Mouse (Mus musculus) hematopoietic stem cell, adult 5-6 weeks (primary cell): ENCODE measurements around the gene Lgals7. TPM values are rescaled to one million over a fixed set of nuclear protein-coding genes. Genes with fewer than 3 reads are reported as not detected.

ENCODE experiments used
- ATAC-seq, 2 experiments: fragments of 125-278 bp in 1 of 2; replicated peaks in 1 of 2; 2 replicates each; pipeline ENCODE4 v1.8.0; 2016 to 2017; ENCODE audit warnings: inconsistent platforms in 2 of 2, mild to moderate bottlenecking in 2 of 2, moderate number of reproducible peaks in 2 of 2, low read depth in 1 of 2, moderate TSS enrichment in 1 of 2; ENCODE audit not compliant: low FRiP score in 2 of 2, poor library complexity in 2 of 2, severe bottlenecking in 2 of 2, insufficient read depth in 1 of 2, low TSS enrichment in 1 of 2
- total RNA-seq: library from RNA; stranded (forward); fragments of 172-1452, 232-1000 nt; gene quantifications from 2 replicates; pipeline ENCODE4 v1.2.3, GENCODE M21; 2017

The Lgals7 gene
- total RNA-seq, 1 experiment from 2014 or later = not detected

DNA sequence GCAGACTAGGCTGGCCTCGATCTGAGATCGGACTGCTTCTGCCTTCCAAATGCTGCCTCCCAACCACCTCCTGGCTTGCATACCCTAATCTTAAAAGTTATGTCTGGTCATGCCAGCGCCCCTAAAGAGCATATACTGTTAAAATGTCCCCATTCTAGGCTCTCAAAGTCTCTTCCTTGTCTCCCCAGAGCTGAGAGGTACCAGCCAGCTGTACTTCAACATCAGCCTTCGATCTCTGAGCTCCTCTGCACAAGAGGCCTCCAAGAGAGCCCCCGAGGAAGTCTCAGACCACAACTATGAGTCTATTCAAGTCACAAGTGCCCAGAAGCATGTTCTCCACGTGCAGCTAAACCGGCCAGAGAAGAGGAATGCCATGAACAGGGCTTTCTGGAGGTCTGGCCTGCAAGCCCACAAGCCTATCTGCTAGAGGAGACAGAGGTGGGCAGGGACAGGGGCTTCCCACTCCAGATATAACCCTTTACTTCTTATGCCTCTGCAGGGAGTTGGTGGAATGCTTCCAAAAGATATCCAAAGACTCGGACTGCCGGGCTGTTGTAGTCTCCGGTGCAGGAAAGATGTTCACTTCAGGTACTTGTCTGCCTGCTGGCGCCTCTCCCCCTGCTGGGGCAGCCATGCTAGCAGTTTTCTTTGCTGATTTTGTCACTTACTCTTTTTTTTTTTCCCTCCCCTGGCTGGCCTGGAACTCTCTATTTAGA lies 37.8 kb upstream of the Lgals7 start:
- ATAC-seq = 0 out of 4 replicates have a peak, but pooled peaks of 1 of the 2 experiments have one; percentile 9

DNA sequence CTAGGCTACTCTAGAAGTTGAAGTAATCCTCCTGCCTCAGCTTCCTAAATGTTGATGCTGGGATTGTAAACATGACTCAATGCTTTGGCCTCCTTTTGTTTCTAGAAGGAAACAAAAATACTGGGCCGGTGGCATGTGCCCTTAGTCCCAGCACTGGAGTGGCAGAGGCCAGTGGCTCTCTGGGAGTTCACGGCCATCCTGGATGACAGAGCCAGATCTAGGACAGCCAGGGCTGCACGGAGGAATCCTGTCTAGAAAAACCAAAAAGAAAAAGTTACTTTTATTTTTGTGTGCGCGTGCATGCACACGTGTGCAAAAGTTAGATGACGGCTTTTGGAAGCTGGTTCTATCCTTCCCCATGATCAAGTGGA lies 37.3 kb upstream of the Lgals7 start:
- no peak for ATAC-seq

DNA sequence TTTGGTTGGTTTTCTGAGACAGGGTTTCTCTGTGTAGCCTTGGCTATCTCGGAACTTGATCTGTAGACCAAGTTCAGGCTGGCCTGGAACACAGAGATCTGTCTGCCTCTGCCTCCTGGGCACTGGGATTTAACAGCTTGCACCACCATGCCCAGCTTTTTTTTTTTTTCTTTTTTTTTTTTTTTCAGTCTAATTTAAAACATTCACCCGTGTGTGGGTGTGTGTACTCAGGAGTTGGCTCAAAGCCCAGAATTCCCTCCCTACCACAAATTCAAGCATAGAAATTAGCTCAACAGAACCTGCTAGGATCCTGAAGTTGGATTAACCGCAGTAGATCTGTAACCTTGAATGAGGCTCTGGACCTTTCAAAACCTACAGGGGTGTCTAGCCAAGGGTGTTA lies 36.3 kb upstream of the Lgals7 start:
- no peak for ATAC-seq

DNA sequence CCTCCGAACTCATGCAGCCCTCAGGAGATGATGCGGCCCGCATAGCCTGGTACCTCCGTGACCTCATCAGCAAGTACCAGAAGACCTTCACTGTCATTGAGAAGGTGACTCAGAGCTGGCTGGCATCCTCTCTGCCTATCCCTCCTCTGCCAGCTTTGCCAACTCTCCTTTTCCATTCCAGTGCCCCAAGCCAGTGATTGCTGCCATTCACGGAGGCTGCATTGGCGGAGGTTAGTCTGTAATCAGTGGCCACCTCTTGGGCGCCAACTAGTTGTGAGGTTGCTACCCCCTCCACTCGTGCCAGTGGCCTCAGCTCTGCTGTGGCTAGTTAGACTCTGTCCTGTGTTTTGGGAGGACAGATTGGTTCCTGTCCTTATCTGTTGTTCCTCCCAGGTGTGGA lies 33.8 kb upstream of the Lgals7 start:
- ATAC-seq = no peak

DNA sequence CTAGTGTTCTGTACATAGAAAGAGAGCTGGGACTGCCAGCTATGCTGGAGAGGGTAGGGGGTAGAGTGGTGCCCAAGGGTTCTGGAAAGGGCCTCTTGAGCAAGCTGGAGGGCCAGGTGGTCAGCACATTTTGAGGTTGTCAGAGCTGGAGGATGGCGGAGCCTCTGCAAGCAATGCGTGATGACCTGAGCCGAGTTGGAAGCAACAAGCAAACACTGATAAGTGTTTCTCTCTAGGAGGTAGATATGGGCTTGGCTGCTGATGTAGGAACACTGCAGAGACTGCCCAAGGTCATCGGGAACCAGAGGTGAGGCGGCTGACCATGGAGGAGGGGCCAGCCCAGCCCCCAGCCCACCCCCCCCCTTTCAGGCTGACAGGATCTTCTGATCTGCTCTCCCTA lies 32.7 kb upstream of the Lgals7 start:
- ATAC-seq = no peak

DNA sequence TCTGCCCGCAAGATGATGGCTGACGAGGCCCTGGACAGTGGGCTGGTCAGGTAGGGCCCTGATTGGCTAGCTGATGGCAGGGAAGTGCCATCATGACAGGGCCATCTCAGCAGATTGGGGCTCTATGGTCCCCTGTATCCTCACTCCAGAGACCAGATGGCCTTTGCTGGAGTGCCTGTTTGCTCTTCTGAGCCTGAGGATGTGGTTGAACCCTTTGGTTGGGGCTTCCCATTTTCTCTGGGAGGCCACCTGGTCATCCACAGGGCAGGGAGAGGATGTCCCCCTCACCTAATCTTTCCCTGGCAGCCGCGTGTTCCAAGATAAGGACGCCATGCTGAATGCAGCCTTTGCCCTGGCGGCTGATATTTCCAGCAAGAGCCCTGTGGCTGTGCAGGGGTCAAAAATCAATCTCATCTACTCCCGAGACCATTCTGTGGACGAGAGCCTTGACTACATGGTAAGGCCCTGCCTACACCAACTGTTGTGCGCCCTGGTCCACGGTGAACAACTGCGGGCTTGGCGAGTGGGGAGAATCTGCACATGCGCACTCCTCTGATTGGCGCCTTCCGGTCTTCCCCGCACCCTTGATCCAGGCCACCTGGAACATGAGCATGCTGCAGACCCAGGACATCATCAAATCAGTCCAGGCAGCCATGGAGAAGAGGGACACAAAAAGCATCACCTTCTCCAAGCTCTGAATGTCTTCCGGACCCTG lies 32.1 kb upstream of the Lgals7 start:
- ATAC-seq = peak; percentile 4 to 14; a peak in 1 of 4 replicates

DNA sequence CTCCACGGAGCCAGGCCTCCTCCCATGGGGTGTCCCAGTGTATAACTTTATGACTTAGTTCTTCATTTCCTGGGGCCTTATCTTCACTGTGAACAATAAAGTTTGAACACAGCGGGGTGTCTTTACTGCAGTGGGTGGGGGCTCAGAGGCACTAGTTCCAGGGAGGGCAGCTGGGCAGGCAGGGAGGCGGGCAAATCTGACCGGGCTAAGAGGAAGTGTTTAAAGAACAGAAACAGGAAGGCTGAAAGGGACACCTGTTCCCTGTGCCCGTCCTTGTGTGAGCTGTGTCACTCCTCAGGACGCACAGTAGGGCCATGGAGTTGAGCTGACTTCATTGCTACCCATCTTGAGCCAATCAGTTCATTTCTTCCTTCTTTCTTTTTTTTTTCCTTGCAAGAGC lies 31.5 kb upstream of the Lgals7 start:
- ATAC-seq = peak; percentile 34 to 53; a peak in 3 of 4 replicates

DNA sequence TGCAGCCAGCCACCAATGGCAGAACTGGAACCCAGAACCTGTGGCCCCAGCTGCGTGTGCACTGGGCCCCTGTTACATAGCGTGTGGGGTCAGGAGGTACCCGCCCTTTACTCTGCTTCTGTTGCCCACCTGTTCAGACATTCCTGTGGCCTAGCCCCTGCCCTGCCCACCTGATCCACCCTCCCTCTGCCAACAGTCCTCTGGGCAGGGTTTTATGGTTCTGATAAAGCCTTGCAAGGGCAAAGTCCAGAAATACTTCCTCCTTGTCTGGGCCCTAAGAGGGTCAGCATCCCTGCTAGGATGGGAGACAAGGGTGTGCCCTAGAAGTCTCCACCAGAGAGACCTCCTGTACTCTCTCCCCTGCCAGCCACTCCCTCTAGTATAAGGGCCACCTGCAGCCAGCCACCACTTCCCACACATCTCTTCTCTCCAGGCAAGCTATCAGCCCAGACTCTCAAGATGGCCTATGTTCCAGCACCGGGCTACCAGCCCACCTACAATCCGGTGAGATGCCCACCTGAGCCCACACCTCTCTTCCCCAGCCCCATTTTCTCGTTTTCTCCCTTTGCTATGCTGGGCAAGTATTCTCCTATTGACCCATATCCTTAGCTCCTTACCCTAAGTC lies 29.8 kb upstream of the Lgals7 start, which contains the start of gene Lgals4:
Gene Lgals4 (plus strand): TSS at position 132 of the 625 bp plus-strand sequence.
- ATAC-seq = no peak

DNA sequence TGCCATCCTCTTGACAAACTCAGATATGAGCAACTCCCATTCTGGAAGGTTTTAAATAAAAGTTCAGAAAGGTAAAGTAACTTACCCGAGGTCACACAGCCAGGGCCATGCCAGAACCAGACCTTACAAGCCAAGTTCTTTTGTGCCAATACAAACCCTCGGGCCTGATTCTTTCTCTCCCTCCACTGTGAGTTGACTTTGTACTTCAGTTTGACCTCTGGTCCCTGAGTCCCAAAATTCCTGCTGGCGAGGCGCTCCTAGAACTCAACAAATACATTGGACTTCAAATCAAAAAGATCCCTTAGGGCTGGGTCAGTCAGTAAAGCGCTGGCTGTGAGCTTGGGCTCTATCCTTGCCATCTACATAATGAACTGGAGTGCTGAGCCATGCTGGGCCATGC lies 26.7 kb upstream of the Lgals7 start:
- no peak for ATAC-seq

DNA sequence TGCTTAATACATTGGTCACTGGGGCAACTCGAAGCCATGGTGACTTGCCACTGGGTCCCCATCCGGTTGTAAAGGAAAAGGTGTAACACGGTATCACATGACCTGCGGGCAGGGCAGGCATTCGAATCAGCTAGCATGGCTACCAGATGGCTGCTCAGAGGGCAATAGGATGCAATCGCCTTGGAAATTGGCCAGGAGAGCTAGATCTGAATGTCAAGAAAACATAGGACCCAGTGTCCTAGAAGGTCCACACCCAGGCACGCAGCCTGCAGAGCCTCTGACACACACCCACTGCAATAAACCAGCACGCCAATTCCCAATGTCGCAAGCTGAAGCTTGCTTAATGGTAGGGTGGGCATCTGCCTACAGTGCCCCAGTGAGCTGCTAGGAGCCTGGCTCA lies 25.3 kb upstream of the Lgals7 start:
- peak in 1 of 2 experiments; percentile 63; a peak in 2 of 4 replicates for ATAC-seq

DNA sequence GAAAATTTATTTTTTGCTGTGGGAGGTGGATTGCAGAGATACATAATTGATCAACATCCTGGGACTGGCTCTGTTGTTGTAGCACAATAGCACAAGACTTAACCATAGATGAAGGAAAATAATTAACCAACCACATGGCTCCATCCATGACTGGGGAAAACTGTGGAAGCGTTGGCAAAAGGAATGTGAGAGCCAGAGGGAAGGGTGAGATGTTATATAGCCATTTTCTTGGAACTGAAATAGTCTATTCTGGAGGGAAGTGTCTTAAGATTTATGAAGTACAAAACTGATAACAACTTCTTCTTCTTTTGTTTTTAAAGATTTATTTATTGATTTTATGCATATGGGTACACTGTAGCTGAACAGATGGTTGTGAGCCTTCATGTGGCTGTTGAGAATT lies 16.4 kb upstream of the Lgals7 start:
- no peak for ATAC-seq

DNA sequence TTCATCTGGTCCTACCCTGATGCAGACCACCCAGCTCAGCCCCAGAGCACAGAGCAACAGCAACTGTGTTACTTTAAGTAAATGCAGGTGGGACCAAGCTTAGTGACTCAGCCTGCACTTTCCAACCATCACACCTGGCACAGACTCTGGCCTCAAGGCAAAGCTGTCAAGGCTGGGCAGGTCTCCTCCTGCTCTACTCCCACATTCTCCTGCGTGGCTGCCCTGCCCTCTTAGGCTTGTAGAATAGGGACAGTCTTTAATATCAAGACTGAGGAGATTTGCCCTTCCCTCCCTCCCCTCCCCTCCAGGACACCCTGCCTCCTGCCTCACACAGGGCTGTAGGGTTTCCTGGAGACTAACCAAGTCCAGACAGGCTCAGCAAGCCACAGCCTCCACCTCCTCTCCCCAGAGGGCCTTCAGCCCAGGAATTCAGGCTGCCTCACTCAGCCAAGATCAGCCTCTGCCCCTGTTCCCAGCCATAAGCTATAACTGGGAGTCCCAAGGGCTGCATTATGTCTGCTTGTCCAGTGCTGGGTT lies 13.9 kb upstream of the Lgals7 start:
- ATAC-seq = no peak

DNA sequence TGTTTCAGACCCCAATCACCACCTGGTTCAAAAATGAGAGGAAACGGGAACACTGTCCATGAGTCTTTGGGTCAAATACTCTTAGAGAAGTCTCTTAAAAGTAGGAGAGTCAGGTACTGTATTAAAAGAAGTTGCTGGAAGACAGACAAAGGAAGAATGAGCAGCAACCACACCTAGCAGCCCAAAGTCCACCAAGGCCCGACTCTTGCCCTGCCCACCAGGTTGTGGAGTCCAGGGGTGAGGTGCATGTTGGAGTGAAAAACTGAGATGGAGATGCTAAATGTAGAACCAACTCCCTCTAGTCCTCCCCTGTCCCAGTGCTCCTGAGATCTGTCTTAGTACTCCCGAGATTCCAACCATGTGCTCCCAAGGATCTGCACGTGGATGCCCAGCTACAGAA lies 13.0 kb upstream of the Lgals7 start:
- no peak for ATAC-seq

DNA sequence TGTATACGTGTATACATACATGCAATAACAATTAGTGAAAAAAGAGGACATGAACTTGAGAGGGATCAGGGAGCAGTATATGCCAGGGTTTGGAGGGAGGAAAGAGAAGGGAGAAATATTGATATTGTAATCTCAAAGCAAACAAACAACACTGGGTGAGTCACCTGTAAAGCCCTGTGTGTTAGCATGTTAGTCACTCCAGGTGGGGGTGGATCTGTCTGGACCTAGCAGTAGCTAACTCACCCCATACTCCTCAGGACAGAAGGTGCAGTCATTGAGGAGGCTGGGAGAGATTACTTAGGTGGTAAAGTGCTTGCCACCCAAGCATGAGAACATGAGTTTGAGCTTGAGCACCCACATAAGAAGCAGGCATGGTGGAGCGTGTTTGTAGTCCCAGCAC lies 3.7 kb upstream of the Lgals7 start:
- no peak for ATAC-seq

DNA sequence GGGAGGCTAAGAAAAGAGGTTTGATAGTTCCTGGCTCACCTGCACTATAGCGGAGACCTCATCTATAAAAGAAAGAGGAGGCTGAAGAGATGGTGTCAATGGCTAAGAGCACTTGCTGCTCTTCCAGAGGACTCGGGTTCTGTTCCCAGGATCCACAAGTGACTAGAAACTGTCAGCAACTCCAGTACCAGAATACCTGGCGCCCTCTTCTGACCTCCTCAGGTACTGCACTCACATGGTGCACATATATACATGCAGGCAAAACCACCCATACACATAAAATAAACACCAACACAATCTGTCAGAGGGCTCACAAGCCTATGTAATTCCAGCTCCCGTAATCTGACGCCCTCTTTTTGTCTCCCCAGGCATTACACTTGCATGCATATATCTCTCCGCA lies 2.8 kb upstream of the Lgals7 start:
- no peak for ATAC-seq

DNA sequence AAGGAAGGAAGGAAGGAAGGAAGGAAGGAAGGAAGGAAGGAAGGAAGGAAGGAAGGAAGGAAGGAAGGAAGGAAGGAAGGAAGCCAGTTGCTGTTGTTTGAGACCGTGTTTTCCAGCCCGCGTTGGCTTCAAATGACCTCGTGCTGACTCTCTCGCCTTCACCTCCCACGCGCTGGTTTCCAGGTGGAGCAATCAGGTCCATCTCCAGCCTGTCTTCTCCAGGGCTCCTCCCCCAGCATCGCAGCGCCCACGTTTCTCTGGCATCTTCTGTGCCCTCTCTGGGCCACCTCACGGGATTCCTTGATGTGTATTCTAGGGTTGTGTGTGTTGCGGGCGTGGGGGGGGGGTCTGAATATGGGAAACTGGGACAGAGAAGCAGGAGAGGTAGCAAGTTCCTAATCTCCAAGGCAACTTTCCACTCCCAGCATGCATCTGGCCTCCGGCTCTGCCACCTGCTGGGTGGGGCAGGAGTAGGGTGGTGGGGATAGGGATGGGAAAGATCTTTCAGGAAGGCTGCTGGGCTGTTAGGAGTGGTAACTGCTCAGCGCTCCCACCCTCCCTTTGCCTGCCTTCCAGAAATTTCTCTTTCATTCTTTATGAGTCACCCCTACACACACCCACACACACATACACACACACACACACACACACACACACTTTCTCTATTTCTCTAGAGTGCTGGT lies 695 bp upstream of the Lgals7 start:
- no peak for ATAC-seq

DNA sequence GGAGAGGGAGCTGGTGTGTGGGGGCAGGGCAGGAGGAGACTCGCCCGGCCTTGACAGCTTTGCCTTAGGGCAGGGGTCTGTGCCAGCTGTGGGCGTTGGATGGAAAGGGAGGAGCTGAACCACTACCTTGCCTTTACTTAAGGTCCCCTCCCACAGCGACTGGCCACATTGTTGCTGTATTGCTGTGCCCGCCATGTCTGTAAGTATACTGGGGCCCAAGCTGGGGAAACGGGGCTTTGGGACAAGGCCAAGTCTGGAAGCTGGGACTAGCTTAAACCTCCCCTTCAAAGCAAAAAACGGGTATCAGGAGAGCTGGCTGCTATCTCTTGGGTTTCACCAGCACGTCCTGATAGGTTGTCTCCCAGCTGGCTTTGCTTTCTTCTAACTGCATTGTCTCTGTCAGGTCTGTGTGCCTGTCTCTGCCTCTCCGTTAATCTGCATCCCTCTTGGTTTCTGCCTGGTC lies 666 bp downstream of the Lgals7 start:
- no peak for ATAC-seq
